Mouse (Mus musculus): ENCODE measurements at regions not wholly inside any gene's neighbourhood (a gene's known extent, or its start where the extent isn't known, plus 50 kb on each side); places are given as distances from the start of the nearest gene placed in this dataset.
A peak's percentile ranks its signal among the peaks of the same experiment; 100 is the strongest.

DNA sequence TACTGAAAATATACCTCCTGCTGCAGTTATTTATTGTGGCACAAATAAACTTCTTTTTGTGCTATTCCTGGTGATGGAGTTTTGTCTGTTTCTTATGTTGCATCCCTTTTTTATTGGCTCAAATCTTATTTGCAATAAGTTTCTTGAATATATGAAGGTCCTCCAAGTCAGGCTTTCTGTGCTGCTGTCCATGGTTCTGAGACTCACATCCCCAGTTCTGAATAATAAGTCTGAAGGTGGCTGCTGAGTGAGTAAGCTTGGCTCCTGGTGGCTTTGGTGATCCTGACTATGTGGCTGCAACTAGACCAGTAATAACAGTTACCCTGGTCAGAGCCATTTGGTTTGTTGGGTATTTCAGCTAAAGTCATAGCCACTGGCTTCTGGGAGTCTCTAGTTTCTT, 433.6 kb upstream of the Nova1 start:
- ATAC-seq (ENCODE audit: low FRiP score, low read depth) = no peak
- Histone ChIP-seq H3K4me3 (no peak overlapping the region), H3K36me3 (no peaks in the 10 kb centered on the region), H3K9me3 (no peaks in the 10 kb centered on the region), H3K27ac (no peak overlapping the region), H3K4me2 (replicated peaks) (no peak overlapping the region), H3K4me1 (no peaks in the 10 kb centered on the region), H3K27me3 (replicated peaks) (no peaks in the 10 kb centered on the region), H3K9ac (no peak overlapping the region)

GRCm38 (mm10) chr12:47243623-47244514, 425.1 kb upstream of the Nova1 start:
- H3K4me3 ChIP-seq = no peak overlapping the region
- no peak overlapping the region for H3K27ac ChIP-seq
- no peak overlapping the region for H3K9ac ChIP-seq
- H3K9me3 ChIP-seq = no peaks in the 10 kb centered on the region
- no peaks in the 10 kb centered on the region for H3K27me3 ChIP-seq (replicated peaks)
- no peaks in the 10 kb centered on the region for H3K36me3 ChIP-seq
- ATAC-seq (ENCODE audit: low FRiP score, low read depth) = no peak
- no peaks in the 10 kb centered on the region for H3K4me1 ChIP-seq
- WGBS = 71% methylated on average over 3 of the region's 3 CpGs
- H3K4me2 ChIP-seq (replicated peaks) = no peak overlapping the region

- H3K4me1 ChIP-seq = no peaks in the 10 kb centered on the region
- no peaks in the 10 kb centered on the region for H3K27me3 ChIP-seq (replicated peaks)
- H3K9me3 ChIP-seq = no peaks in the 10 kb centered on the region
- no peak overlapping the region for H3K4me2 ChIP-seq (replicated peaks)
- ATAC-seq (ENCODE audit: low FRiP score, low read depth) = no peak
- 70% methylated on average over 4 of the region's 4 CpGs for WGBS
- no peaks in the 10 kb centered on the region for H3K36me3 ChIP-seq
- H3K9ac ChIP-seq = no peak overlapping the region
- no peak overlapping the region for H3K4me3 ChIP-seq
- no peak overlapping the region for H3K27ac ChIP-seq
Measured at GRCm38 (mm10) chr12:47220016-47220415, 401.3 kb upstream of the Nova1 start.

- H3K27me3 ChIP-seq (replicated peaks) = no peaks in the 10 kb centered on the region
- no peaks in the 10 kb centered on the region for H3K9me3 ChIP-seq
- H3K4me3 ChIP-seq = no peak overlapping the region
- H3K36me3 ChIP-seq = no peaks in the 10 kb centered on the region
- no peak overlapping the region for H3K27ac ChIP-seq
- H3K4me2 ChIP-seq (replicated peaks) = no peak overlapping the region
- H3K9ac ChIP-seq = no peak overlapping the region
- ATAC-seq (ENCODE audit: low FRiP score, low read depth) = no peak
- WGBS = 23% methylated on average over 2 of the region's 2 CpGs
- no peaks in the 10 kb centered on the region for H3K4me1 ChIP-seq
Measured at GRCm38 (mm10) chr12:47219340-47219739, 400.6 kb upstream of the Nova1 start.

DNA sequence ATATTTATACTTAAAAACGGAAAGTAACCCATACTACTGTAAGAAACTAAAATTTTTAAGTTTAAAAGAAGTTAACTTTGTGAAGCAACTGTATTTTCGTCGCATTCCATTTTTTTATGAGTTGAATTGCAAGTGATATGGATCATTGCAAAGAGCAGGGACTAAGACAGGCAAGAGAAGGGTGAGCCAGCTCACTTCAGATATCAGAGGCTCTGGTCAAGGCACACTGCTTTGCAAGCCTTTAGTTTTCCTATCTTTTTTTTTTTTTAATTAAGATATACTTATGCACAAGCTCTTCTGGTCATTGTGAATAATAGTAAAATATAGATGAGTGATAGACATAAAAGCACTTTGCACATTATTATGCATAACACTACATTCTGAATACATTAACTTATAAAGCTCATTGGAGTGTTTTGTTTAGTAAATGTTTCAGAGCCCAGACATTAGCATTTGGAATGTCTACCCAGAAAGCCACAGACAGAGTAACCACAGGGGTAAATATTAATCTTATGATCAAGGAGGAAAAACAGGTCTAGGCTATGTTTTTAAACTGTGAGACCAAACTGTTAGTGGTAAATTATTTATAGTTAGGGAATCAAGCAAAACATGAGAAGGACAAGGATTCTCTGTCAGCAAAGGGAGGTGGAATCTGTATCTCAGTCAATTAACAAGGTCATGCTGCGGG, 392.8 kb upstream of the Nova1 start:
- Histone ChIP-seq H3K36me3 (no peaks in the 10 kb centered on the region), H3K4me2 (replicated peaks) (no peak overlapping the region), H3K4me1 (no peaks in the 10 kb centered on the region), H3K9me3 (no peaks in the 10 kb centered on the region), H3K9ac (no peak overlapping the region), H3K27me3 (replicated peaks) (no peaks in the 10 kb centered on the region), H3K4me3 (no peak overlapping the region), H3K27ac (no peak overlapping the region)
- WGBS = 84% methylated on average over 4 of the region's 4 CpGs
- ATAC-seq (ENCODE audit: low FRiP score, low read depth) = no peak

DNA sequence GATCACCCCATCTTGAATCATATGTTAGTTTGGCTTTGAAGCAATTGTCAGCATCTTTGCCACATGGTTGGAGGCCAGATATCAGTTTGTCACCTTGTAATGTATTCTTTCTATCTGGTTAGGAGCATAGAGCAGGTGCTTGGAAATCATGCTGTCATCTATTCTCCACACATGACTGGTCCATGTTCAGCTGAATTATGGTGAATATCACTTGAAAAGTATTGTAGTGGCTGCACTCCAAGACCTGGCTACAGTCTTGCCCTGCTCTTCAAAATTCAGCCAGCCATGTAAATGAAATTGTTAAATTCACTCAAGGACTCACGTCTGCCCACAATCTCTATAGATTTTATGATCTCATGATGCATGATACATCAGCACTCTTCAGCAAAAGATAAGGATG, 384.2 kb upstream of the Nova1 start:
- no peak overlapping the region for H3K9ac ChIP-seq
- no peaks in the 10 kb centered on the region for H3K4me1 ChIP-seq
- H3K9me3 ChIP-seq = no peaks in the 10 kb centered on the region
- H3K36me3 ChIP-seq = no peaks in the 10 kb centered on the region
- no peaks in the 10 kb centered on the region for H3K27me3 ChIP-seq (replicated peaks)
- no peak overlapping the region for H3K27ac ChIP-seq
- no peak for ATAC-seq (ENCODE audit: low FRiP score, low read depth)
- no peak overlapping the region for H3K4me3 ChIP-seq
- WGBS = 55% methylated on average over 1 of the region's 1 CpGs
- no peak overlapping the region for H3K4me2 ChIP-seq (replicated peaks)

DNA sequence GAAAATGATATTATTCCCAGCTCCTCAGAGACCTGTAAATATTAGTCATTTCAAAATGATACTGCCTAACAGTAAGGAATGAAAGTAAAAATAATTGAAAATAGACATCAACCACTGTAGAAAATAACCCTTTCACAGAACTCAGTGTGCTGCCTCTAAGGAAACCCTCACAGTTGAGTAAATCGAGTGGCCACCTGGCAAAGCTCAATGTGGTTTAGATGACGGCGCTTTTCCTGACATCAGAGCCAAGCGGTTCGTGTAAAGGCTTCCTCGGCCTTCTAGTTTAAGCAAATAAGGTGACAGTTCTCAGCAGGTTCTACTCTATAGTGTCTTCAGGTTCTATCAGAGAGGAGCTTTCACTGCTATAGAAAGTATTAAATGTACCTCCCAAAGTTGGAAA, 379.9 kb upstream of the Nova1 start:
- Histone ChIP-seq H3K9me3 (no peaks in the 10 kb centered on the region), H3K9ac (no peak overlapping the region), H3K36me3 (no peaks in the 10 kb centered on the region), H3K4me2 (replicated peaks) (no peak overlapping the region), H3K4me1 (no peaks in the 10 kb centered on the region), H3K4me3 (no peak overlapping the region), H3K27ac (no peak overlapping the region), H3K27me3 (replicated peaks) (no peaks in the 10 kb centered on the region)
- WGBS = 79% methylated on average over 6 of the region's 6 CpGs
- no peak for ATAC-seq (ENCODE audit: low FRiP score, low read depth)

DNA sequence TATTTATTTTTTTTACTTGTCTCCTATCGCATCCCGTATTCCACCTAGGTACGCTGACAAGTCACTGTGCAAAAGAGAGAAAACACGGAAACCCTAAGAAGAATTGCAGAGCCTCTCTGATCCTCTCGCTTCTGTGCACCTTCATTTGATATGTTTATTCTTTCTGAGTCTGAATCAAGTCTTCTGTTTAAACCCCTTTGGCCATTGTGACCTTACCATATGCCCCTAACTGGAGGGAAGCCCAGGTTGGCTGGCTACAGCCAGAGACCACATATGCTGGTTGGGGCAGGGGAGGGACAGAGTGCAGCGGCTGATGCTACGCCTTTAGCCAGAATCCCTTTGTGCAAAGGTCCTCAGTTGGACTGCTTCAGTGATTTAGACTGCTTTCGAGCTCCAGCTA, 346.0 kb upstream of the Nova1 start:
- Histone ChIP-seq H3K27ac (no peak overlapping the region), H3K9ac (no peak overlapping the region), H3K4me2 (replicated peaks) (peak overlapping the region; percentile 32), H3K36me3 (no peaks in the 10 kb centered on the region), H3K27me3 (replicated peaks) (no peaks in the 10 kb centered on the region), H3K4me3 (no peak overlapping the region), H3K4me1 (peaks cover 17% of the 10 kb centered on the region), H3K9me3 (no peaks in the 10 kb centered on the region)
- peak; percentile 15; the same call in 1 of the 2 replicates for ATAC-seq (ENCODE audit: low FRiP score, low read depth)
- 61% methylated on average over 8 of the region's 8 CpGs for WGBS

DNA sequence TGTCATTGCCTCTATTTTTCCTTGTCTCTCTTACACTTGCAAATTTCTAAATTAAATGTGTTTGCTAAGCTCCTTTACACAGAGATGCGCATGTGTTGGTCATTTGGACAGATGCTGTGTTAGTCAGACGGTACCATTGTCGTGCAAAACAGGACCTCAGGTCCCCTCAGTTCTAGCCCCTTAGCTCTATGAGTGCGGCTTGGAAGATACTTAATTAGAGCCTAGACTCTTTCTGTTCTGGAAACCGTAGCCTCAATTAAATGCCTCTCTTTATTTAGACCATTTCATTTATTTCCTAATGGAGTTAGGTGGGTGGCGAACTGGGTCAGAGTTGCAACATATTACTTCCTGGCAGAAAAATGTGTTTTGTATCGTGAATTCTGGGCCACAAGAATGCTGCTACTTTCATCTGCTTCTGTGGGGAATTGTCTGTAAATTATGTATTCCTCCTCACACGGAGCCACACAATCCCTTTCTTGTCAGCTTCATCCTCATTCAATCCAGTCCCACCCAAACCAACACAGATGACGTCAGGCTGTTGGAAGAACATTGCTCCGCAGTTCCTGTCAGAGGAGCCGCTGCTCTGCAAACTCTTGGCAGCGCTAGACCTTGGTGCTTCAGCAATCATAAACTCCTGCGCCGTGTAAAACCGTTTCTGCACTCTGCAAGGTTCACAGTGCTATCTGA, 345.4 kb upstream of the Nova1 start:
- H3K36me3 ChIP-seq = no peaks in the 10 kb centered on the region
- no peak overlapping the region for H3K9ac ChIP-seq
- H3K4me2 ChIP-seq (replicated peaks) = peak overlapping the region; percentile 32
- no peaks in the 10 kb centered on the region for H3K9me3 ChIP-seq
- 26% methylated on average over 15 of the region's 15 CpGs for WGBS
- no peak overlapping the region for H3K27ac ChIP-seq
- no peaks in the 10 kb centered on the region for H3K27me3 ChIP-seq (replicated peaks)
- peak; percentile 62 for ATAC-seq (ENCODE audit: low FRiP score, low read depth)
- H3K4me1 ChIP-seq = peaks cover 17% of the 10 kb centered on the region
- H3K4me3 ChIP-seq = no peak overlapping the region

DNA sequence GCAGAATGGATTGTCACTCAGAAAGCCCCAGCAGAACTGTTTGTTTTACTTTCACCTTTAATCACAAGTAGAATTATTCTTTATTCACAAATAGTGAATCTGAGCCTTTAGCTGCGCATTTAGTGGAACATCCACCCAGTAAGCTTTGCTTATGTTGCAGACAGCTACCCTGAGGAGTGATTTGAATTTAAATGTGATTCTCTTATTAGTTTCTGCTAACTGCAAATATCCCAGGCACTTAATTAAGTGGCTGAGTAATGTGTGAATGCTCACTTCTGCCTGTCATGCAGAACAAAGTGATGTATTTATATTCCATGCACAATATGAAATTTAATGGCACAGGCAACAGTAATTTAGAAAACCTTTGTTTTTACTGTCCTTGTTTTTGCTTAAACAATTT, 344.4 kb upstream of the Nova1 start:
- no peak overlapping the region for H3K27ac ChIP-seq
- H3K4me3 ChIP-seq = 0 out of 2 replicates have a peak overlapping the region, but pooled peaks have one; percentile 3
- H3K4me2 ChIP-seq (replicated peaks) = peak overlapping the region; percentile 45
- ATAC-seq (ENCODE audit: low FRiP score, low read depth) = peak; percentile 55; the same call in 1 of the 2 replicates
- no peak overlapping the region for H3K9ac ChIP-seq
- 36% methylated on average over 1 of the region's 1 CpGs for WGBS
- no peaks in the 10 kb centered on the region for H3K27me3 ChIP-seq (replicated peaks)
- peaks cover 17% of the 10 kb centered on the region for H3K4me1 ChIP-seq
- H3K36me3 ChIP-seq = no peaks in the 10 kb centered on the region
- no peaks in the 10 kb centered on the region for H3K9me3 ChIP-seq

GRCm38 (mm10) chr12:47162624-47163151, 344.0 kb upstream of the Nova1 start:
- H3K4me3 ChIP-seq = 0 out of 2 replicates have a peak overlapping the region, but pooled peaks have one; percentile 3
- ATAC-seq (ENCODE audit: low FRiP score, low read depth) = peak; percentile 67
- 11% methylated on average over 6 of the region's 6 CpGs for WGBS
- H3K36me3 ChIP-seq = no peaks in the 10 kb centered on the region
- peak overlapping the region; percentile 45 for H3K4me2 ChIP-seq (replicated peaks)
- peaks cover 17% of the 10 kb centered on the region for H3K4me1 ChIP-seq
- H3K27me3 ChIP-seq (replicated peaks) = no peaks in the 10 kb centered on the region
- H3K9me3 ChIP-seq = no peaks in the 10 kb centered on the region
- H3K27ac ChIP-seq = no peak overlapping the region
- no peak overlapping the region for H3K9ac ChIP-seq

DNA sequence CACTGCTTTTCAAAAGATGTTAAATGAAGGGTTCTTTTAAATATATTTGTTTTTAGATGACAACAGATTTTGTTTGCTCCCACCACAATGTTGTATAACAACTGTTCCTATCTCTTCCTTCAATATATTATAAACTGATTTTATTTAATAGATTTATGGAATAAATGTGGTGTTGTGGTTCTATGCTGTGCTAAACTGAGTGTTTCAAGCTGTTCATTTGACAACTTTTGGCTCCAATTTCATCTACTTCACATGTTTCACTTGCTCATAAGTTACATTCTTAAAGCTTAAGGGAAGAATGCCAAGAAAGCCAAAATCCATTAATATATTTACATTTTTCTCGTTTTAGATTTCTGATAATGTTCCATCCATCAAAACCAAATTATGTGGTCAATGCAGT, 341.9 kb upstream of the Nova1 start:
- H3K27ac ChIP-seq = no peak overlapping the region
- H3K4me3 ChIP-seq = no peak overlapping the region
- no peak overlapping the region for H3K9ac ChIP-seq
- WGBS = 82% methylated on average over 1 of the region's 1 CpGs
- no peaks in the 10 kb centered on the region for H3K36me3 ChIP-seq
- no peaks in the 10 kb centered on the region for H3K27me3 ChIP-seq (replicated peaks)
- no peaks in the 10 kb centered on the region for H3K9me3 ChIP-seq
- no peak overlapping the region for H3K4me2 ChIP-seq (replicated peaks)
- no peak for ATAC-seq (ENCODE audit: low FRiP score, low read depth)
- peaks cover 17% of the 10 kb centered on the region for H3K4me1 ChIP-seq
